Mouse (Mus musculus) kidney, postnatal 4 days (tissue): ENCODE measurements around the gene Zfp511.

Experiments
- DNase-seq, 2 experiments: peaks; one replicate each; pipeline ENCODE4 v3.0.0; 2021; ENCODE audit warnings: mixed read lengths in 2 of 2

Zfp511 gene

DNA sequence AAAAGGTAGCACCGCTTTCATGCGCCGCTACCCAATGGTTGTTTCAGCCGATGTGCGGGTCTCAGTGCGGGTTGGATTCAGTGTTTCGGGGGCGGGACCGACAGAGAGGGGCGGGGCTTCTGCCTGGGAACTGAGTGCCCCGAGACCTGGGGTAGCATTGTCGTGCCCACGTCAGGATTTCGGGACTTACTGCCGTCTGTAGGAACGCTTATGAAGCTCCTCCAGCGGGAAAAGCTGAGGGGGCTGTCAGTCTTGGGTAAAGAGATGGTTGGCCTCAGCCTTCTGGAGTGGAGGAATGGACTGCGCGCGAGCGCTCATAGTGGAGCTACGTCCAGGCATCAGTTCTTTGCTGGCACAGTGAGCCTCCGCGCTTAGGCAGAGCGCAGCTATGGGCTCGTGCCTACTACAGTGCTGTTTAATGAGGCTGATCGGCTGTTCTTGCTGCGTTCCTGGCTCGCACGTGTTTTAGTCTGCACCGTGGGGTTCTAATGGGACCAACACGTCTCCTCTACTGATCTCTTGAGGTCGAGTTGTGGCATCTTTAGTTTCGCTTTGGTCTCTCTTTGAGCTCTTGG lies 13.0 kb downstream of the Zfp511 start:
- peak; percentile 51 to 62 for DNase-seq

DNA sequence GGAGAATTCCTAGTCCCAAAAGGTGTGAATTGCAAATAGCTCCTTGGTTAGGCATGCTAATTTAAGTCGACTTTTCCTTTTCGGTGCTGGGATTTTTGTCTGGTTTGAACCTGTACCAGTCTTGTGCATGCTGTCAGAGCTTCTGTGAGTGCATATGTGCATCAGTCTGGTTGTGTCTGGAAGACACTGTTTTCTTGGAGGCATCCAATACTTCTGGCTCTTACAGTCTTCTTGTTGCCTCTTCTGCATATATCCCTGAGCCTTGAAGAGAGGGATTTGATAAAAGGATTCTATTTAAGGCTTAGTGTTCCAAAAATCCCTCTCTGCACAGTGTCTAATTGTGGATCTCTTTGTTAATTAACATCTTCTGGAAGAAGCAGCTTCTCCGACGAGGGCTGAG lies 17.9 kb downstream of the Zfp511 start:
- DNase-seq: no peak

DNA sequence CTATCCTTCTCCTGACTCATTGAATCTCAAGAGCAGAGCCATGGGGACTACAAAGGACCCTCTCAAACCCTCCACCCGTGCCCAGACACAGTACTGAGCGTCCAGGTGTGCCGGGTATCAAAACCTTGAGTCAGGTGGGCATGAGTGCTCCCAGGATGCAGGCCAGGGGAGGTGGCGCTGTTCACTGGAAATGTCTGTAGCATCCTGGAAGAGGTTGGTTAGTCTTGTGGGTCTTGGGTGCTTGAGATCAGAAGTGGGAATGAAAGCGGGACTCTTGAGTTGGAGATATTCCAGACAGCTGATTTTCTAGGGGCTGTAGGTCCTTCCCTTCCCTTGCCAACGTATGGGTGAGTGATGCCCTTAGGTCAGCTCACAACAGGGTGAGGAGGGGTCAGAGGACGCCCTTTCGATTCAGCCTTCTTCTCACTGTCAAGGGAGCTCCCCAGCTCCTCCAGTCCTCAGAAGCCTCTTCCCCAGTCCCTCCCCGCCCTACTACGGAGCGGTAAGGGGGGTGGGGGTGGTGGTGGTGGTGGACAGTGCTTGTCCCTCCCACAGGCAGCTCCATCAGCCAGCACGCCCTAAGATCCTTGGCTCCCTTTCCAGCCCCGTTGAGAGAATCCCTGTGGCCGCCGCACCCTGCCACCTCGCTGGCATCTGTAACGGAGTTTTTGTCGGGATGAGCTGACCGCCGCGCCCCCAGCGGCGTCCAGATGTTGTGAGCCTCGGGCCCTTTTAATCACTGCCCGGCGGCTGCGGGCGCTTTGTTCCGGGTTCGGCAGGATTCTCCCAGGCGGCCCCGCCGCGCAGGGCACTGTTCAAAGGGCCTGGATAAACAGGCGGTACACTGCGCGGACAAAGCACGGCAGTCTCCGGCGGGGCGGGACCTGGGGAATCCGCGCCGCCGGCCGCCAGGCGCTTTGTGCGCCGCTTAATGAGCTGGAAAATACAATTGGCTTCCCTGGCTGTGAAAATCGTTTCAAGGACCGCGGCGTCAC lies 21.5 kb downstream of the Zfp511 start:
- peak; percentile 56 to 73 for DNase-seq

DNA sequence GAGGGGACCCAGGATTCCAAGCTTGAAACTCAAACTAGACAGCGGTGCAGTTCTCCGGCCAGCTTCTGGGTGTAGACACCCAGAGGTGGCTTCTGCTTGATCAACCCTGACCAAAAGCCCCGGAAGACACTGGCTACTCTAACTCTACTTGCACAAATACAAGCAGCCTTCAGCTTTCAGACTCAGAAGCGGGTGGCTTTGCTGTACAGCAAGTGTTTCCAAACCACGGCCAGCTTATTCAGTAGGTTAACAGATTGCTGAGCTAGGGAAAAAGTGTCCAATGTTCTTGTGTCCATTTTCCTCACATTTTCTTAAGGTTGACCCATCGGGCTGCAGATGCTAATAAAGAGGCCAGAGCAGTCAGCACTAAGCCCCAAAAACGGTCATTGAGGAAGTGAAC lies 22.3 kb downstream of the Zfp511 start:
- peak in 1 of 2 experiments; percentile 12 for DNase-seq

DNA sequence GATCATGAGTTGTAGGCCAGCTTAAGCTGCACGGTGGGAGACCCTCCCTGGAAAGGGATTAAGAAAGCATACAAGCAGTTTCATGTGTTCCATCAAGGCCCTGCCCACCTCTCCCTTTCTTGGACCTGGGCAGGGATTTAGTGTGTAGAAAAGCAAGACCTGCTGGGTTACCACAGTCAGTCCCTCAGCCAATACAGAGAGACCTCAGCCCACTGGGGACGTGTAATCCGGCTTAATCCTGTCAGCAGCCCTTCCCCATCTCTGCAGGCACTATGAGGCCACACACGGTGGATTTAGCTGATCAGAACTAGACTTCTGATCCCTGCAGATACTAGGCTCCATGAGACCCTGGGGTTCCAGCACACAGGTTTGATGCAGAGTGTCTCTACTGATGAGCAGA lies 23.4 kb downstream of the Zfp511 start:
- DNase-seq: no peak

DNA sequence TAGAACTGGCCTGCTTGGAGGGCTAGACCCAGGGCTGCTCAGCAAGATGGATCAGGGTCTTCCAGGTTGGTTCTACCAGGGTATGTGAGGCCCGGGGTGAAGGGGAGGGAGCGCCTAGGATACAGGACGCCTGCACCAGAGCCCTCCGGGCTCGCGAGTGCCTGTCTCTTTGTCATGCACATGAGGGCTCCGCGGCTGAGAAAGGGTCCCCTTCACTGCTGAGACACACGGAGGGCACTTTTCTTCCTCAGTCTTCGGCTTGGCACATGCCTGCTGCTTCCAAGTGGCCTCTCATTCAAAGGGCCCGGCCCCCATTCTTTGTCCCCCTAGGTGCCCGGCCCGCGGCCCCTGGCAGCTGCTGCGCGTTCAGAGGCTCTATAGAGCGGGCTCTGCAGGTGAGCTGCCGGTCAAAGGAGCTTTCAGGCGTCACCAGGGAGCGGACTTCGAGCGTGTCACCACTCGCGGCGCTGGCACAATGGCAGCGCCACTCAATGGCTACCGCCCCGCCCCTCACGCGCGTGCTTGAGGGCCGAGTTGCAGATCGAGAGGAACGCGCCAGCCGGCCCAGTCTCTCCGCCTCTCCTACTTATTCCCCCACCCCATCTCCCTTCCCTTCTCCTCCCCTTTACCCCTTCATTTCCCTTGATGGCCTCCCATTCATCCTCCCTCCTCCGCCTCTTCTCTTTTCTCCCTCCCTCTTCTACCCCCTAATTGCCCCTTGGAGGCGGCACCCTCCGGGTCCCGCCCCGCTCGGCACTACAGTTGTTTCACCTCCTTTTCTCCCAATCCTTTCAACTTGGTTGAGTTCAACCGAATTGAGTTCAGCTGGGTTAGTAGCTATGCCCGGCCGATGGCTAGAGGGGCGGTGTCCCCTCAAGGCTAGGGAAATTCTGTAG lies 25.0 kb downstream of the Zfp511 start:
- DNase-seq: peak; percentile 52 to 70

DNA sequence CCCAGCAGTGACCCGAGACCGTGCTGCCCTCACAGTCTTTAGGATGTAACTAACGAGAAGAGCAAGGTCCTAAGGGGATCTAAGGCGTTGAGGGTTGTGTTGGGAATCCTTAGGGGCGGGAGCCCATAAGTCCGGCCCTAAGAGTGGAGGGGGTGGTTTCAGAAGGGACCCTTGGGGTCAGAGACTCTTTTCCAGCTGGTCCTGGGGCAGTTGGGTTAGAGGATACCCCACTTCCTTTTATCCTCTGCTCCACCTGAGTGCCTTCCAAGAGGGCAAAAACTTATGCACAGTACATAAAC lies 25.6 kb downstream of the Zfp511 start:
- no peak for DNase-seq

DNA sequence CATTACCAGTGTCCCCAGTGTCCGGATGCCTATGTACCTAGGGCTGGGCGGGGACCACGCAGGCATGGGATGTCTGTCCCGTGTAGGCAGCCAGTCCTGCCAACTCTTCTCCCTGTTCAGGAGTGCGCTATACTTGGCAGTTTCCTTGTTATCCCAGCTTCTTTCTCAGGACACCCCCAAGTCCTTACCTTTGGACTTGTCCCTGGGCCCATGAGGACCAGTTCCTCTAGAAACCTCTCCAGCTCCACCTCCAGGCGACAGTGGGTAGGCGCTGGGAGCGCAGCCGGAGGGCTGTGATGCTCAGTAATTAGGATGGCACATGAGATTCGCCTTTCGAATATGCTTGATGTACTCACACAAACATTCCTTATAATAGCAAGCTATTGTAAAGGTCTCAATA lies 26.1 kb downstream of the Zfp511 start:
- peak; percentile 56 to 69 for DNase-seq

DNA sequence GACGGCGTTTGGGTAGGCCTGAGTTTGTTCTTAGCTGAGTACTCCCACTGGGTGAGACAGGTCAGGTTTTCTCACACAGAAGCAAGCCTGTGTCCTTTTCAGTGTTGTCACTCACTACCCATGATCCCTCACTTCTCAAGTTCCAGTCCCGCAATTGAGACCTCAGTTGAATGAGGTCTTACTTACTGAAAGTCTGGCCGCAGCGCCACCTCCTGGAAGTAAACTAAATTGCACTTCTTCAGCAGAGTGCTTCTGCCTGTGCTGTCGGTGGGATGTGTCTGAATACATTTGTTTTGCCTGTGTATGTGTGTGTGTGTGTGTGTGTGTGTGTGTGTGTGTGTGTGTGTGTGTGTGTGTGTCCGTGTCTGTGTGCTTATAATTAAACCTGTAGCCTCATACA lies 26.9 kb downstream of the Zfp511 start:
- peak; percentile 83 to 86 for DNase-seq

DNA sequence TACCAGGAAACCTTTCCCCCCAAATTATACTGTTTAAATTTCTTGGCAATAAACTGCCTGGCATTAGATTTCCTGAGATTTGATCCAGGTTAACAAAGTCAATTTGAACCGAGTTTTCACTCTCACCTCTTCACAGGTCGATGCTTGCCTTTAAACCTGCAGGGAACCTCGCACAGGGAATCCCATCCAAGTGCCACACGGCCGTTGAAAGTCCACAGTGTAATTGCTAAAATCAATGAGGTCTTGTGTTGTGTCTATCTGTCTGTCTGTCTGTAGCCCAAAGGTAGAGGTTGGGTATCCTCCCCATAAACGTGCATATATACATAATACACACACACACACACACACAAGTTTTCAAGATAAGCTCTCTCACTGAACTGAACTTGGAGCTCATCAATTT lies 31.2 kb downstream of the Zfp511 start:
- DNase-seq: no peak

DNA sequence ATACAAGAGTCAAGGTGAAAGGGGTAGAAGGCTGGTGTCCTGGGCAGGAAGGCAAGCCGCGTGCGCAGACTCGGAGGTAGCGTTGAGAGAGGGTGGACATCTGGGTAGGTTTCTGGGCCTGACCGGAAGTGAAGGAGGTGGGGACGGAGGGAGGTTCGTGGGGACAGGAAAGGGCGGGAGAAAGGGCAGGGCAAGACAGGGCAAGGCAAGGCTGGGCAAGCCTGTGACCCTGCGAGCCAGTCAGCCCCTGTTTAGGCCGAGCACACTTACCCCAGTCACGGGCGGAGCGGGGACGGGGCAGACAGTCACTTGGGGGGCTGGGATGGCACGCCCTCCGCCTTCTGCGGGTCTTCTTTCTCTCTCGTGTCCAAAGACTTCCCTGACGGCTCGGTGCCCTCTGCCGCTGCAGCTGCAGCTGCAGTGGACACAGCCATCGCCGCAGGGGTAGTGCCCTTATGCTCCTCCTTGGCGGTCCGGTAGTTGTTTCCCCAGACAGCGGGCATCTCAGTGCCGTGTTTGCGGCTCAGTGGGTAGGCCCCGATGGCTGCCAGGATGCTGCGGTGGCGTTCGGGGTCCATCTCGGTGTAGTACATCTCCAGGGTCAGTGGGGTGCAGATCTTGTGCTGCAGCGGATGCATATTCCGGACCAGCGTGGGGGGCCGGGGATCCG lies 34.0 kb downstream of the Zfp511 start:
- peak; percentile 12 to 28 for DNase-seq

DNA sequence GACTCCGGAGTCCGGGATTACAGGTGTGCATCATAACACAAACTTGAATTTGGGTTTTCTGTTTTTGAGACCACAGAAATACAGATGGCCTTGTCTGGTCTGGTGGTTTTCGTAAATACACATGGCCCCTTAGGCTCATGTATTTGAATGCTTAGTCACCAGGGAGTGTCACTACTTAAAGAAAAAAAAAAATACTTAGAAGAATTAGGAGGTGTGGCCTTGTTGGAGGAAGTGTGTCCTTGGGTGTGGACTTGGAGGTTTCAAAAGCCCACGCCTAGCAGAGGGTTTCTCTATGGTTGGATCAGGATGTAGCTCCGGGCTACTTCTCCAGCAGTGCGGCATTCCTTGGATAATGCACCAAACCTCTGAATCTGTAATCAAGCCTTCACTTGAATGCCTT lies 41.5 kb downstream of the Zfp511 start:
- no peak for DNase-seq

DNA sequence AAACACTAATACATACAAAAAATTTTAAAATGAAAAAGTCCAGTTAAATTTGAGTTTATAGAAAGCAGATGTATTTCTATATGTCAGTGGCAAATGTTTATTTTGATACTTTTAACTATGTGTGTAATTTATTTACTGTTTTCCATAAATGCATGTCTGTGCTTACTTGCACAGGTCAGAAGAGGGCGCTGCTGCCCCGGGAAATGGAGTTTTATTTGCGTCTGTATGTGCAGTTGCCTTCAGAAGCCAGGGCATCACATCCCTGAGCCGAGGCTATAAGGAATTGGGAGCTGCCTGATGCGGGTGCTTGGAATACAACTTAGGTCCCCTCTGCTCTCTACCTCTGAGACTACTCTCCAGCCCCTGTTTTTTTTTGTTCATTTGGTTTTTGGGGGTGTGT lies 42.5 kb downstream of the Zfp511 start:
- peak; percentile 80 to 83 for DNase-seq

DNA sequence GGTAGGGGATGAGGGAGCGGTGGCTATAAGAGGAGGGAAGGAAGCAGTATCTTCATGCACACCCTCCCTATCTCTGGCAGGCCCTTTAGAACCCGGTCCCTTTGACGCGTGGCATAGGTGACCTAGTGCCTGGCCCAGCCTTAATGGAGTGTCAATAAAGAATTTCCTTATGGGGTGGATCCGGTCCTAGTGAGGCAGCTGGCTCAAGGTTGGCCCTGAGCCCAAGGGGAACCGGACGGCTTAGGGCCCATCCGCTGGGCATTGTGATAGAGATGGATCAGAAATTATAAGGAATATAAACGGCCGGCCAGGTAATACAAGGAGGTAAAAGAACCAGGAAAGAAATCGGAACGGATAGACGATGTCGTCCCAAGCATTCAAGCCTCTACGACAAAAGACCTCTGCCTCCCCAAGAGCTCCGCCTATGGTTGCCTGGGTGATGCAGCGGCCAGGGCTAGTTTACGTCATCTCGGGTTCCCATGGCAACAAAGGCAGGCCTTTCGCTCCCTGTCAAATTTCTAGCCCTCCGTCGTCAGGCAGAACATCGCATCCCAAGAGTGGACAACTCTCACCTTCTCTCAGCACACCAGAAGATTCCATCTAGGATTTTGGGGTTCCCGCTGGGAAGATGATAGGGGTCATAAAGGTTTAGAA lies 44.4 kb downstream of the Zfp511 start:
- DNase-seq: peak; percentile 75 to 82

DNA sequence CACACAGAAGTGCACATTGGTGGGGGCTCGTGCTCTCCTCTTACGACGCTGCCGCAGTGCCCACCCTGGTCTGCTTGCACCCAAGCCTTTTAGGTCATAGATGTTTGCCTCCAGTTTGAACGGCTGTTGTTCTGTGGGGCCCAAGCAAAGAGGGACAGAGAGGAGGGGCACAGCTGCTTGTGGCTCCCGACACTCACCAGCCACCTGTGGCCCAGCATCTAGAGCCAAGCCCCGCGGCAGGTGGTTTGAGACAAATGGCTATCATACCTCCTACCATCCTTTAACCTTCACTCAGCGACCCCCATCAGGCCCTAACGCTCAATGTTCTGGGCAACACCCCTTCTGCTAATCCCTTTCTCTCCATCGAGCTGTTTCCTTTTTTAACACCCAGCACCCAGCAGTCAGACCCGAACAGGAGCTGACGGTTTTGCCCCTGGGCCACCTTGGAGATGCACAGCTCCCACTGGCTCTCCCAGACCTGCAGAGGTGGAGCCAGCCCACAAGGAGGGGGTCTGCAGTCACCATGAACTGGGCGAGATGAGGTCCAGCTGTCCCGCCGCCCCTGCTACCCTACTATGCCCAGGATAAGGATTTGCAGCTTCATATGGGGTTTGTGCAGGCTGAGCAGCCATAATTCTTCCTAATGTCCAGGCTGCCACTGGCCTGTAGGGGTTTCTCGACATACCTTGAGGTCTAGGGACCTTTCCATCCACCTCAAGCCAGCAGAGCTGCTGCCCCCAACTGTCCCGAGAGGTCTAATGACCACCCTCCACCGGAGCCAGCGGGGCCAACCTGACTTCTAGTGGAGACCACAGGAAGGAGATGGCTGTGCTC lies 45.4 kb downstream of the Zfp511 start:
- no peak for DNase-seq

DNA sequence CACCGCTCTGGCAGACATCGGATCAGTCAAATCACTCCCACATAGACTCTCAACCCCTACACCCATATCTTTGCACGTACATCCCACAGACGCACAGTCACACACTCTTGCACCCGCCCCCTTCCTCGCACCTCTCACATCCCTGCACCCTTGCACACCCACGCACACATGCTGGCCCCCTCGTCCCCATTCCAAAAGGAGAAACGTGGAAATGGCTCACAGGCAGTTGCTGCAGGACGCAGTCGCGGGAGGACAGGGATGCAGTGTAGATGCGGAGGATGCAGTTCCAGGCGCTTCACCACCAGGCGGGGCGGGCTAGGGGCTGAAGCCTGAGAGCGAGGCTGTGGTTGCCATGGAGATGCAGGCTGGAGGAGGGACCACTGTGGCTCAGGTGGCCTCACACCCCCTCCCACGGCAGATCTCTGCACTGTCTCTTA lies 46.1 kb downstream of the Zfp511 start, which contains the start of gene Caly:
Gene Caly (minus strand): TSS at position 307 of the 437 bp plus-strand sequence.
- peak; percentile 74 to 82 for DNase-seq
